Mouse (Mus musculus): ENCODE results near the gene Gtf3c6.

Gene Gtf3c6

GRCm38 (mm10) chr10:40258976-40259375 lies 1.1 kb upstream of the Gtf3c6 start:
- DNase-seq (ENCODE audit: low spot score), result no peak

DNA sequence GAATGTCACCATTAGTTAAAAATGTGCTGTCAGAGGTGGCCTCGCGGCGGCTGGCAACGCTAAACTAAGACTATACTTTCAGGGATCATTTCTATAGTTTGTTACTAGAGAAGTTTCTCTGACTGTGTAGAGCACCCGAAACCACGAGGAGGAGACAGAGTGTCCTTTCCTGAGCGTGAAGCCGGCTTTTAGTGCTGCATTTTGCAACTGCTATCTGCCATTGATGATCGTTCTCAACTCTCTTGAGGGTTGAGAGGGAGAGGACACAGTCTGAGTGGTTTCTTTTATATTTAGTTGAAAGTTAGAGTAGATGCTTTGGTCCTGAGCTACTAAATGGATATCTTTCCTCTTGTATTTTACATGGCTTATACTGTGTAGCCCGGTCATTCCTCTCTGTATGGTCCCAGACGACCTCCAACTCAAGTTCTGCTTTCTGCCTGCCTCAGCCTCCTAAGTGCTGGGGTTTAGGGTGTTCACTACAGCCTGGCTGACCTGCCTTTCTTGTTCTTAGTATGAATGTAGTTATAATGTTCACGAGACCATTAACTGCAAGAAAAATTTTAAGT lies 576 bp upstream of the Gtf3c6 start:
- no peak for DNase-seq (ENCODE audit: low spot score)

DNA sequence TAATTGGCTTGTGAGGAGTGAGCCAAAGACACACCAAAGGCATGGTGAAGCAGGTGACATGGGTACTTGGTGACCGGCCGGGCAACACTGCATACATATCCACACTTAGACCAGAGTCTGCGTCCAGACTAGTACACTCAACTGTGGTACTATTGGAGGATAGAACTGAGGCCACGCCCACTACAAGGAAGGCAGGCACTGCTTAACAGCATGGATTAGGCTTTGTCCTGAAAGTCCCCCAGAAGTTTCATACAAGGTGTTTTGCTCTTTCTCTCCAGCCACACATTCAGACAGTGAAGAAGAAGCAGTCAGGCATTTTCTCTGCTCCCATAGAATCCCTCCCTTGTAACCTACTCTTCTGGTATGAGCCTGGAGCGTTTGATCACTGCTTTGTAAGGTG lies 1.2 kb downstream of the Gtf3c6 start:
- DNase-seq (ENCODE audit: low spot score), result no peak

DNA sequence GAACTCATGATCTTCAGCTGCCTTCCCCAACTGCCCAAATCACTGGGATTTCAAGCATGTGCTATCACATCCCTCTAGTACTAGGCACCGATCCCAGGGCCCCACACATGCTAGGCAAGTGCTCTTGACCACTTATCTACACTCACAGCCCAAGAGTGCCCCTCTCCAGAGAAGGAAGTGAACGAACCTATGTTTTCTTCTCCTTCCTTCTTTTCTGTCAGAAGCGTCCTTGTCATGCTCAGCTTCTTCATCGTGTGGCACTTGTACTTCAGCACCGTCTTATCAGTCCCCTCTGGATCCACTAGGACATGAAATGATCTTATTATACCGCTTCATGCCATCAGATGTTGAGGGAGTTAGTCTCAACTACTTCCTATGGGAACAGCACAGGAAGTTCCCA lies 6.9 kb downstream of the Gtf3c6 start:
- no peak for DNase-seq (ENCODE audit: low spot score)

DNA sequence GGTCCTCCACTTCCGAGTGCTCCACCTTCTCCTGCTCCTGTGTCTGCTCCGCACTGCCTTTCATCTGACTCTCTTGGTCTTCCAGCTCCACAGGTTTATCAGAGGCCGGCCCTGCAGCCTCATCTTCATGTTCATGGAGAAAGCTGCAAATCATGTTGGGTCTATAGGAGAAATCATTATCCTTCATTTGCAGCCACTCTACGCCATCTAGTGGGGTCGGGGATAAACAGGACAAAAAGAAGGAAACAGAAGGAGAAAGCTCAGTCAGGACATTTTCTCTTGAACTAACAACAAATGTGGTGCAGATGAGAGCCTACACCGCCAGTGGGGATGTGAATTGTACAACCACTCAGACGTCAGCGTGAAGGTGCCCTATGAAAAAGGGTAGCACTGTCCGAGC lies 8.3 kb downstream of the Gtf3c6 start:
- no peak for DNase-seq (ENCODE audit: low spot score)

DNA sequence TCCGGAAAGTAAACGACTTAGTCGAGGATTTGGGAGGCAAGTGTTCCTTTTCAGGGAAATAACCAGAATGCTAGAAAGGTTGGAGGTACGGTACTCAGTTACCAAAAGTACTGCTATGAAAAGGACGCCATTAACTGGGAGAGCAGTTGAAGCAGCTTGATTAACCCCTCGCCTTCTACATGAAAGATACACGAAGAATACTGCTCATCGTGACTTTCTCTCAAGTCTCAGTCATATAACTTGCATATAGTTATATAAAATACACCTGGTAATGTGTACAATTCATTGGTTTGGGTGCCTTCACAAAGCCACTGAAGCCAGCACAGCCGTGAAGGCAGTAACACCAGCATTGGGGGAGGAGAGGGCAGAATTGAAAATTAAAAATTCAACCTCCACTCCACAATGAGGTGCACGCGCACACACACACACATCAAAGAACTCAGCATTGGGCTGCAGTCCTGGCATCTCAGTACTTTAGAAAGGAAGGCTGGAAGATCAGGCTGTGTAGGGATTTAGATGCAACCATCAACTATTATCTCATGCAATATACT lies 10.7 kb downstream of the Gtf3c6 start:
- DNase-seq (ENCODE audit: low spot score), result no peak

- DNase-seq (ENCODE audit: low spot score), result no peak
Observed at GRCm38 (mm10) chr10:40246374-40247165, 11.3 kb downstream of the Gtf3c6 start, which contains the start of gene Rpf2. Rpf2 (minus strand) TSS chr10:40247036.

DNA sequence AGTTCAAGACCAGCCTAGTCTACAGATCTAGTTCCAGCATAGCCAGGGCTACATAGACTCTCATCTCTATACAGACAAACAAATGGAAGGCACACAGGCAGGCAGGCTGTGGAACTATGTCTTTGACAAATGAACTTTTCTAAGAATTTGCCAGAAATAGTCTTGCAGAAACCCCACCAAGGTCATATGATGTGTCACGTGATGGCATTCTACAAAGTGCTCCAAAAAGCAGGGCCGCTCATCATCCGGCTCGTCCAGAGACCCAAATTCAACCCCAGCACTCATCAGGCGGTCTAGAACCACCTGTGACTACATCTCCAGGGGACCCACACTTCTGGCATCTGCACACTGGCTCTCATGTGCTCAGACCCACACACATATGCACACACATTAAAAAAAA lies 20.1 kb downstream of the Gtf3c6 start:
- no peak for DNase-seq (ENCODE audit: low spot score)

GRCm38 (mm10) chr10:40233241-40233640 lies 24.7 kb downstream of the Gtf3c6 start:
- no peak for DNase-seq (ENCODE audit: low spot score)

- no peak for DNase-seq (ENCODE audit: low spot score)
Observed at GRCm38 (mm10) chr10:40232442-40232841, 25.5 kb downstream of the Gtf3c6 start.

GRCm38 (mm10) chr10:40229725-40230124 lies 28.2 kb downstream of the Gtf3c6 start:
- no peak for DNase-seq (ENCODE audit: low spot score)

DNA sequence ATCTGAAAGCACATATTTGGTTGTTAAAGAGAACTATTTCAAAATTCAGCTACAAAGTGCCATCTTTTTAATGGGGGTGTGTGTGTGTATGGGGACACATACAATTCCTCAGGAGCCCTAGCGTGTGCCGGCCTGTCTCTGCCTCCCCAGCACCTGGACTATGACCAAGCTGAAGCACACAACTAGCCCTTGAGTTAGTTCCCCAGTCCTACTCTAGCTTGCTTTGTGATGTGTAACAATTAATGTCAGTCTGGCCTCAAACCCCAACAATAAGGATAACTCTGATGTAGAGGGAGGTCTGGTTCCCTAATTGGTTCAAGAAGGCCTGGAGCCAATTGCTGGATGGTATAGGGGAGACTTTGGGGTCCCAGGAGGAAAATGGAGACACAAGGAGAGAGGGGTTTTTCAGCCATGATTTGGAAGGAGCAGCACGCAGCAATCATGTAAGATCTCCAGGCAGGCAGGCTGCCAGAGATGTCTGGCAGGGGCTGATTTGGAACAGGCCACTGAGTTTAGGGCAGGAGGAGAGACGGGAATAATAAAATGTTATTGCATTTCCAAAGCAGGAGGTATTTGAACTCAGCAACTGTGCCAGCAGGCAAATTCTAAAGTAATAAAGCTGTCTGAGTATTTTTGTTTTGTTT lies 30.1 kb downstream of the Gtf3c6 start:
- no peak for DNase-seq (ENCODE audit: low spot score)

- DNase-seq (ENCODE audit: low spot score), result no peak
Observed at GRCm38 (mm10) chr10:40218874-40219273, 39.0 kb downstream of the Gtf3c6 start.

DNA sequence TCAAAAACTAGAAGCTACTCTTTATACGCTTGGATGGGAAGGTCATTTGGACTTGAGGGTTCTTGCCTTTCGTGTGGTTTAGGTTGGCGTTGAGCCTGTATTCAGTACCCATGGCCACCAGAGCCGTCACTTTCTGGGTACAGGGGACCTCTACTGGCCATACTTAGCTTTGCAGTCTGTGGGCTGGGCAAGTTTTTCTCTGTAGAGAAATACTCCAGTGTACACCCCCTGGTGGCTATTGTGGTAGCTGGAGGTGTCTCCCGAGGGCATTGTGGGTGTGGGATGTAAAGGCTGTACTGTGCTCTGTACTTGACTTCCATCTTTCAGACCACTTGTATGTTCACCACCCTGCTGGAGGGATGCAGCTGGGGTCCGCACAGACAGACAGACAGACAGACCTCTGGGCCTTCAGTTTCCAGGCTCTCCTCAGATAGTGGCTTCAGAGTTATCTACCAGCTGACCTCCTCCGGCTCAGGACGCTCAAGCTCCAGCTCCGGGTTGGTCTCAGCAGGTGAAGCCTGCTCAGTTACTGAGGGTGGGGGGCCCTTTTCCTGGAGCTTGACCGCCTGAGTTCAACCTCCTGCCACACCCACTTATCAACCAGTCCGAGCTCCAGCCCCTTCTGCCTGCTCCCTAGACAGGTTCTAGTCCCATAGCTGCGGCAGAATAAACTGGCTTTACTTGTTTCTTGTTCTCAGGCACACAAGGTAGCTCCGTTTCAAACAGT lies 45.3 kb downstream of the Gtf3c6 start:
- DNase-seq (ENCODE audit: low spot score), result peak; percentile 56
